Mouse (Mus musculus): ENCODE data around the gene Kcnk15. TPM values are rescaled to one million over a fixed set of nuclear protein-coding genes. Genes with fewer than 3 reads are reported as not detected.

Kcnk15 gene
- polyA plus RNA-seq, 1 experiment: not detected

- H3K27ac ChIP-seq (ENCODE audit: control insufficient read depth, insufficient read depth, low read length): no peak overlapping the region
- no peaks in the 10 kb centered on the region for H3K27me3 ChIP-seq (ENCODE audit: control insufficient read depth, insufficient read depth, low read length)
- H3K4me1 ChIP-seq (replicated peaks; ENCODE audit: control insufficient read depth, insufficient read depth, low read length): no peaks in the 10 kb centered on the region
- DNase-seq: no peak
- no peaks in the 10 kb centered on the region for H3K36me3 ChIP-seq (ENCODE audit: control insufficient read depth, insufficient read depth, low read length)
- H3K4me3 ChIP-seq (ENCODE audit: control insufficient read depth, insufficient read depth, low read length): no peak overlapping the region
- WGBS: 69% methylated on average over 5 of the region's 5 CpGs
- no peak for TF ChIP-seq CTCF (IDR thresholded peaks at IDR 0.05; ENCODE audit: borderline replicate concordance, control insufficient read depth, extremely low read depth, insufficient read depth, low read length, poor library complexity)
- TF ChIP-seq POLR2A (IDR thresholded peaks at IDR 0.05; ENCODE audit: control insufficient read depth, extremely low read depth, insufficient read depth, low read length, poor library complexity): no peak
Observed at GRCm38 (mm10) chr2:163907131-163907530, 53.7 kb downstream of the Kcnk15 start.

Other genes starting within 250 kb of the Kcnk15 start
- 279 and 281 TPM in 2 replicates for gene Serinc3, start 208.5 kb upstream of the Kcnk15 start, polyA plus RNA-seq (2012; rRNA removed)
- gene Pkig, start 195.3 kb upstream of the Kcnk15 start, polyA plus RNA-seq (2012; rRNA removed): 56.7 and 64.7 TPM in 2 replicates
- 46.8 and 51.1 TPM in 2 replicates for gene Ada, start 103.4 kb upstream of the Kcnk15 start, polyA plus RNA-seq (2012; rRNA removed)
- 1.7 and 2.1 TPM in 2 replicates for gene Ccn5, start 32.8 kb upstream of the Kcnk15 start, polyA plus RNA-seq (2012; rRNA removed)
- gene Rims4, start 65.0 kb downstream of the Kcnk15 start, polyA plus RNA-seq (2012; rRNA removed): 0.04 and 0.18 TPM in 2 replicates
- gene Ywhab, start 141.3 kb downstream of the Kcnk15 start, polyA plus RNA-seq (2012; rRNA removed): 39.1 and 42.5 TPM in 2 replicates
- 0.51 and 0.97 TPM in 2 replicates for gene Pabpc1l, start 171.8 kb downstream of the Kcnk15 start, polyA plus RNA-seq (2012; rRNA removed)
- 85.1 and 90.1 TPM in 2 replicates for gene Stk4, start 216.7 kb downstream of the Kcnk15 start, polyA plus RNA-seq (2012; rRNA removed)
- 83.7 and 93.8 TPM in 2 replicates for gene Tomm34, start 217.5 kb downstream of the Kcnk15 start, polyA plus RNA-seq (2012; rRNA removed)

All from thymus, adult 2 months (tissue).